Mouse (Mus musculus) heart, postnatal 14 days (tissue): ENCODE data around the gene Sytl4. TPM values are rescaled to one million over a fixed set of nuclear protein-coding genes. Genes with fewer than 3 reads are reported as not detected.

Experiments
- total RNA-seq, 2 experiments: library from RNA; stranded (reverse); gene quantifications; 2 replicates each; pipeline ENCODE4 v1.2.3; 2021

Sytl4 gene
- total RNA-seq, 2 experiments from 2014 or later: 1.9 to 2.5 TPM

Other genes with a start within 250 kb of the Sytl4 start
- gene Tnmd, start 130.8 kb downstream of the Sytl4 start, total RNA-seq: under 1 TPM in 1 of 2 experiments, not detected in 1; 0.22 TPM
- 10 to 100 TPM; 17.1 to 18.2 TPM for gene Tspan6, start 83.4 kb downstream of the Sytl4 start, total RNA-seq
- gene Srpx2, start 73.4 kb downstream of the Sytl4 start, total RNA-seq: 1 to 10 TPM; 5.1 to 5.9 TPM
- gene Cstf2, start 77.4 kb upstream of the Sytl4 start, total RNA-seq: 10 to 100 TPM; 14.1 to 16.1 TPM
- gene Xkrx, start 180.3 kb upstream of the Sytl4 start, total RNA-seq: 1 to 10 TPM; 1.1 TPM
- gene Arl13a, start 205.7 kb upstream of the Sytl4 start, total RNA-seq: not detected
- gene Nox1, start 240.1 kb upstream of the Sytl4 start, total RNA-seq: not detected